Mouse (Mus musculus) brain, embryonic 14.5 days (tissue): ENCODE measurements around the gene Mylk.
"Not testable (repeated sequence)": the region's sequence is repeated elsewhere in the genome, so short reads cannot be mapped to it uniquely, and the experiment has no call there.

Source experiments
- CTCF ChIP-seq: fragments of 200-500 bp; IDR thresholded peaks from 2 replicates; pipeline ENCODE4 v1.5.1; 2012; ENCODE audit warnings: inconsistent platforms, mild to moderate bottlenecking, moderate library complexity, borderline replicate concordance; ENCODE audit not compliant: insufficient read depth, insufficient read length; ENCODE audit errors: extremely low read depth
- POLR2A ChIP-seq: fragments of 200-500 bp; IDR thresholded peaks from 2 replicates; pipeline ENCODE4 v1.6.1; 2012; ENCODE audit warnings: mild to moderate bottlenecking, inconsistent platforms, borderline replicate concordance; ENCODE audit not compliant: poor library complexity, insufficient read depth, insufficient read length, severe bottlenecking; ENCODE audit errors: extremely low read depth

DNA sequence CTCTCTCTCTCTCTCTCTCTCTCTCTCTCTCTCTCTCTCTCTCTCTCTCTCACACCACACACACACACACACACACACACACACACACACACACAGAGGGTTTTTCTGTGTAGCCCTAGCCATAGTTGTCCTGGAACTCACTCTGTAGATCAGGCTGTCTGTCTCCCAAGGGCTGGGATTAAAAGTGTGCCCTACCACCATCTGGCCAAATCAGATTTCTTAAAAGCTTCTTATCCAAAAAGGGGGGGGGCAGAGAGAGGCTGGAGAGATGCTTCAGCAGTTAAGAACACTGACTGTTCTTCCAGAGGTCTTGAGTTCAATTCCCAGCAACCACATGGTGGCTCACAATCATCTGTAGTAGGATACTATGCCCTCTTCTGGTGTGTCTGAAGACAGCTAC, 68.2 kb downstream of the Mylk start:
- not testable (repeated sequence) for TF ChIP-seq CTCF, POLR2A
